Mouse (Mus musculus): ENCODE measurements around the gene Nup214.

GRCm38 (mm10) chr2:31965110-31965509, 9.1 kb upstream of the Nup214 start:
- peak; percentile 93 for TF ChIP-seq CTCF (IDR thresholded peaks at IDR 0.05; ENCODE audit: low read depth)
- TF ChIP-seq EP300 (IDR thresholded peaks at IDR 0.05; ENCODE audit: low read depth), result no peak

Measured in liver, embryonic 14.5 days (tissue).